ENCODE assay signal across 28 mouse cellular contexts in genomic region chr7:99067710-99068109, GRCm38 (mm10).
DNase-seq lines count a peak whose midpoint lies in the region; ATAC-seq and TF ChIP-seq lines count a peak whose summit lies in the region.
"Had no signal": no experiment of that assay in that cellular context is flagged by ENCODE, and none has a peak within 500 bp of the region (broad histone marks: within the 10 kb centered on the region; RNA-seq: fewer than 3 reads in every experiment).

No protein-coding gene starts in this region.

- ATAC-seq in heart, embryonic 12.5 days (ENCODE audit: insufficient number of reproducible peaks, low FRiP score), result no peak
- ATAC-seq in kidney, embryonic 14.5 days (ENCODE audit: low FRiP score, low TSS enrichment), result no peak
- no peak for ATAC-seq in stomach, embryonic 15.5 days (ENCODE audit: insufficient read depth, low FRiP score, low read depth)
- ATAC-seq in stomach, postnatal 0 days (ENCODE audit: low FRiP score, low TSS enrichment), result no peak
- no peak for ATAC-seq in forebrain, postnatal 0 days
- ATAC-seq: activated CD4-positive, CD25-positive, alpha-beta regulatory T cell, adult 4 months; forebrain, embryonic 14.5 days; intestine, embryonic 16.5 days; midbrain, embryonic 16.5 days had no signal

- H3K4me2 ChIP-seq in heart, embryonic 12.5 days, result no peak overlapping the region
- H3K4me2 ChIP-seq in kidney, embryonic 14.5 days (replicated peaks; ENCODE audit: low read depth, low read length), result no peak overlapping the region
- no peak overlapping the region for H3K4me2 ChIP-seq in stomach, embryonic 15.5 days
- H3K4me2 ChIP-seq in stomach, postnatal 0 days (replicated peaks; ENCODE audit: low read depth), result no peak overlapping the region
- no peak overlapping the region for H3K4me2 ChIP-seq in forebrain, postnatal 0 days (ENCODE audit: low read depth)
- H3K4me2 ChIP-seq: embryonic facial prominence, embryonic 12.5 days; hindbrain, embryonic 13.5 days; limb, embryonic 15.5 days; liver, embryonic 13.5 days; midbrain, embryonic 11.5 days had no signal

- no peak for TF ChIP-seq EP300 in stomach, postnatal 0 days (optimal IDR thresholded peaks at IDR 0.05)

- peak; percentile 24 to 33 for DNase-seq in heart, postnatal 14 days
- DNase-seq in kidney, postnatal 36 days, result peak; percentile 25 to 55
- DNase-seq in stomach, postnatal 0 days (ENCODE audit: low spot score), result no peak
- DNase-seq in forebrain, postnatal 0 days, result no peak
- DNase-seq: adrenal gland, postnatal 10 days; B cell, adult 2 months; cerebellum, adult 11 months; cerebellum, adult 9-10 months; cerebellum, postnatal 36 days; embryo, embryonic 11 days; gastrocnemius, postnatal 10 days; liver, embryonic 13.5 days; lung, adult 2 months; lung, postnatal 14 days; right cerebral cortex, postnatal 25 days had no signal

- H3K4me3 ChIP-seq in heart, embryonic 12.5 days, result no peak overlapping the region
- H3K4me3 ChIP-seq in kidney, embryonic 14.5 days (ENCODE audit: low read length), result no peak overlapping the region
- no peak overlapping the region for H3K4me3 ChIP-seq in stomach, embryonic 15.5 days (replicated peaks)
- H3K4me3 ChIP-seq in stomach, postnatal 0 days (ENCODE audit: low read depth, low read length), result no peak overlapping the region
- no peak overlapping the region for H3K4me3 ChIP-seq in brown adipose tissue, adult 24 weeks (ENCODE audit: insufficient read depth, low read depth, low read length)
- no peak overlapping the region for H3K4me3 ChIP-seq in forebrain, postnatal 0 days (ENCODE audit: low read depth, low read length)
- H3K4me3 ChIP-seq: embryonic facial prominence, embryonic 12.5 days; hindbrain, embryonic 13.5 days; limb, embryonic 10.5 days; limb, embryonic 15.5 days; liver, embryonic 13.5 days had no signal

- H3K27ac ChIP-seq in heart, embryonic 12.5 days (ENCODE audit: poor library complexity, severe bottlenecking), result no peak overlapping the region
- H3K27ac ChIP-seq in kidney, embryonic 14.5 days (ENCODE audit: low read depth, low read length), result no peak overlapping the region
- H3K27ac ChIP-seq in stomach, embryonic 15.5 days, result peak overlapping the region; percentile 0; the same call in 1 of the 2 replicates
- H3K27ac ChIP-seq in stomach, postnatal 0 days (replicated peaks), result no peak overlapping the region
- peak overlapping the region; percentile 38; the same call in 1 of the 2 replicates for H3K27ac ChIP-seq in brown adipose tissue, adult 24 weeks (replicated peaks; ENCODE audit: low read depth, low read length)
- no peak overlapping the region for H3K27ac ChIP-seq in forebrain, postnatal 0 days (ENCODE audit: low read depth, low read length)
- H3K27ac ChIP-seq: embryonic facial prominence, embryonic 12.5 days; hindbrain, embryonic 13.5 days; limb, embryonic 10.5 days; limb, embryonic 15.5 days; liver, embryonic 13.5 days had no signal

- intact Hi-C loops in heart, postnatal 14 days (cut with DNase I), result no loop called here

- 70% methylated on average over 7 of the region's 7 CpGs for WGBS in heart, embryonic 12.5 days
- 85% methylated on average over 7 of the region's 7 CpGs for WGBS in kidney, embryonic 14.5 days
- WGBS in stomach, embryonic 15.5 days, result 75% methylated on average over 7 of the region's 7 CpGs
- WGBS in stomach, postnatal 0 days, result 69% methylated on average over 7 of the region's 7 CpGs
- 60% methylated on average over 7 of the region's 7 CpGs for WGBS in forebrain, postnatal 0 days

- H3K36me3 ChIP-seq in heart, embryonic 12.5 days, result 0 out of 2 replicates have a peak, but pooled peaks cover 3% of the 10 kb centered on the region
- no peaks in the 10 kb centered on the region for H3K36me3 ChIP-seq in kidney, embryonic 14.5 days (ENCODE audit: control insufficient read depth, insufficient read depth, low read length)
- no peaks in the 10 kb centered on the region for H3K36me3 ChIP-seq in stomach, embryonic 15.5 days
- H3K36me3 ChIP-seq in stomach, postnatal 0 days (ENCODE audit: control insufficient read depth, insufficient read depth, low read length), result 0 out of 2 replicates have a peak, but pooled peaks cover 2% of the 10 kb centered on the region
- H3K36me3 ChIP-seq in forebrain, postnatal 0 days (ENCODE audit: insufficient read depth), result no peaks in the 10 kb centered on the region; the same call in 1 of the 2 replicates
- H3K36me3 ChIP-seq: embryonic facial prominence, embryonic 12.5 days; hindbrain, embryonic 13.5 days; limb, embryonic 10.5 days; limb, embryonic 15.5 days; liver, embryonic 13.5 days had no signal

- peaks cover 29% of the 10 kb centered on the region for H3K4me1 ChIP-seq in heart, embryonic 12.5 days (replicated peaks)
- peaks cover 11% of the 10 kb centered on the region for H3K4me1 ChIP-seq in kidney, embryonic 14.5 days (ENCODE audit: control insufficient read depth, insufficient read depth, low read length)
- peaks cover 9% of the 10 kb centered on the region; the same call in 1 of the 2 replicates for H3K4me1 ChIP-seq in stomach, embryonic 15.5 days
- H3K4me1 ChIP-seq in stomach, postnatal 0 days (replicated peaks; ENCODE audit: control insufficient read depth, insufficient read depth), result 0 out of 2 replicates have a peak, but pooled peaks cover 2% of the 10 kb centered on the region
- peaks cover 15% of the 10 kb centered on the region for H3K4me1 ChIP-seq in brown adipose tissue, adult 24 weeks (ENCODE audit: control insufficient read depth, insufficient read depth, insufficient read length, low read length)
- no peaks in the 10 kb centered on the region for H3K4me1 ChIP-seq in forebrain, postnatal 0 days (ENCODE audit: insufficient read depth)
- H3K4me1 ChIP-seq: liver, embryonic 13.5 days had no signal

- no peak for TF ChIP-seq CTCF in stomach, postnatal 0 days (IDR thresholded peaks at IDR 0.05; ENCODE audit: low read depth)
- no peak for TF ChIP-seq CTCF in forebrain, postnatal 0 days (IDR thresholded peaks at IDR 0.05; ENCODE audit: low read depth)

- H3K9me3 ChIP-seq in heart, embryonic 12.5 days (replicated peaks), result no peaks in the 10 kb centered on the region
- no peaks in the 10 kb centered on the region for H3K9me3 ChIP-seq in kidney, embryonic 14.5 days (ENCODE audit: control insufficient read depth, low read length)
- no peaks in the 10 kb centered on the region for H3K9me3 ChIP-seq in stomach, embryonic 15.5 days
- no peaks in the 10 kb centered on the region for H3K9me3 ChIP-seq in stomach, postnatal 0 days (ENCODE audit: control insufficient read depth, low read length)
- H3K9me3 ChIP-seq in forebrain, postnatal 0 days (ENCODE audit: low read length), result no peaks in the 10 kb centered on the region
- H3K9me3 ChIP-seq: embryonic facial prominence, embryonic 12.5 days; hindbrain, embryonic 13.5 days; limb, embryonic 10.5 days; limb, embryonic 15.5 days; liver, embryonic 13.5 days had no signal

- H3K9ac ChIP-seq in heart, embryonic 12.5 days, result no peak overlapping the region
- no peak overlapping the region for H3K9ac ChIP-seq in kidney, embryonic 14.5 days (ENCODE audit: low read depth, low read length)
- H3K9ac ChIP-seq in stomach, embryonic 15.5 days, result no peak overlapping the region
- no peak overlapping the region for H3K9ac ChIP-seq in stomach, postnatal 0 days (ENCODE audit: low read length)
- no peak overlapping the region for H3K9ac ChIP-seq in forebrain, postnatal 0 days
- H3K9ac ChIP-seq: embryonic facial prominence, embryonic 12.5 days; hindbrain, embryonic 13.5 days; limb, embryonic 15.5 days; liver, embryonic 13.5 days had no signal

- no peaks in the 10 kb centered on the region for H3K27me3 ChIP-seq in heart, embryonic 12.5 days (replicated peaks)
- no peaks in the 10 kb centered on the region for H3K27me3 ChIP-seq in kidney, embryonic 14.5 days (ENCODE audit: control insufficient read depth, insufficient read depth, low read length)
- H3K27me3 ChIP-seq in stomach, embryonic 15.5 days (replicated peaks), result no peaks in the 10 kb centered on the region
- no peaks in the 10 kb centered on the region for H3K27me3 ChIP-seq in stomach, postnatal 0 days (ENCODE audit: control insufficient read depth, insufficient read depth, low read length)
- H3K27me3 ChIP-seq in forebrain, postnatal 0 days (ENCODE audit: insufficient read depth, low read length), result no peaks in the 10 kb centered on the region
- H3K27me3 ChIP-seq: embryonic facial prominence, embryonic 12.5 days; hindbrain, embryonic 13.5 days; limb, embryonic 15.5 days; liver, embryonic 13.5 days had no signal

Comparison
In these comparisons a context has a peak if more than half of its experiments do, and no peak if none do; other contexts are left out.
1. H3K27ac ChIP-seq: peak in stomach, embryonic 15.5 days (single experiment) and brown adipose tissue, adult 24 weeks (single experiment); none in heart, embryonic 12.5 days (single experiment), kidney, embryonic 14.5 days (single experiment), stomach, postnatal 0 days (single experiment) and forebrain, postnatal 0 days (single experiment).
2. DNase-seq: peak in heart, postnatal 14 days (2 of 2) and kidney, postnatal 36 days (2 of 2); none in stomach, postnatal 0 days (single experiment) and forebrain, postnatal 0 days (single experiment).